Mouse (Mus musculus) testis, adult 2 months (tissue): ENCODE measurements around the gene Mmgt1. TPM values are rescaled to one million over a fixed set of nuclear protein-coding genes. Genes with fewer than 3 reads are reported as not detected.
A peak's percentile ranks its signal among the peaks of the same experiment; 100 is the strongest.

Experiments used
- H3K27ac ChIP-seq: fragments of 200-500 bp; 2 replicates; pipeline ENCODE4 v1.5.1; 2012; ENCODE audit warnings: low read depth, low read length; ENCODE audit not compliant: control insufficient read depth, insufficient read depth
- H3K27me3 ChIP-seq: fragments of 200-500 bp; 2 replicates; pipeline ENCODE4 v1.6.1; 2012; ENCODE audit warnings: mild to moderate bottlenecking, low read length, moderate library complexity; ENCODE audit not compliant: control insufficient read depth, insufficient read depth
- H3K36me3 ChIP-seq: fragments of 200-500 bp; 2 replicates; pipeline ENCODE4 v1.6.1; 2012; ENCODE audit warnings: mild to moderate bottlenecking, low read length; ENCODE audit not compliant: control insufficient read depth, insufficient read depth
- H3K4me1 ChIP-seq: fragments of 200-500 bp; 2 replicates; pipeline ENCODE4 v1.6.1; 2012; ENCODE audit warnings: low read length; ENCODE audit not compliant: control insufficient read depth, insufficient read depth
- H3K4me3 ChIP-seq: fragments of 200-500 bp; 2 replicates; pipeline ENCODE4 v1.5.1; 2012; ENCODE audit warnings: low read depth, mild to moderate bottlenecking, low read length, moderate library complexity, mixed read lengths; ENCODE audit not compliant: control insufficient read depth
- CTCF ChIP-seq: fragments of 200-500 bp; IDR thresholded peaks from 2 replicates; pipeline ENCODE4 v1.5.1; 2012; ENCODE audit warnings: low read depth, mild to moderate bottlenecking, inconsistent platforms, low read length, moderate library complexity; ENCODE audit not compliant: control insufficient read depth, insufficient read depth, insufficient replicate concordance
- POLR2A ChIP-seq: fragments of 200-500 bp; IDR thresholded peaks from 2 replicates; pipeline ENCODE4 v1.6.1; 2012; ENCODE audit warnings: low read depth, mild to moderate bottlenecking, inconsistent platforms, low read length, moderate library complexity; ENCODE audit not compliant: control insufficient read depth
- polyA plus RNA-seq: library from polyadenylated mRNA; depleted of rRNA; stranded (reverse); fragments of >200 nt; gene quantifications from 2 replicates; pipeline ENCODE4 v1.2.3, GENCODE M21; 2012; rRNA removed

Mmgt1 gene
- polyA plus RNA-seq: 0.85 and 1.2 TPM in 2 replicates

DNA sequence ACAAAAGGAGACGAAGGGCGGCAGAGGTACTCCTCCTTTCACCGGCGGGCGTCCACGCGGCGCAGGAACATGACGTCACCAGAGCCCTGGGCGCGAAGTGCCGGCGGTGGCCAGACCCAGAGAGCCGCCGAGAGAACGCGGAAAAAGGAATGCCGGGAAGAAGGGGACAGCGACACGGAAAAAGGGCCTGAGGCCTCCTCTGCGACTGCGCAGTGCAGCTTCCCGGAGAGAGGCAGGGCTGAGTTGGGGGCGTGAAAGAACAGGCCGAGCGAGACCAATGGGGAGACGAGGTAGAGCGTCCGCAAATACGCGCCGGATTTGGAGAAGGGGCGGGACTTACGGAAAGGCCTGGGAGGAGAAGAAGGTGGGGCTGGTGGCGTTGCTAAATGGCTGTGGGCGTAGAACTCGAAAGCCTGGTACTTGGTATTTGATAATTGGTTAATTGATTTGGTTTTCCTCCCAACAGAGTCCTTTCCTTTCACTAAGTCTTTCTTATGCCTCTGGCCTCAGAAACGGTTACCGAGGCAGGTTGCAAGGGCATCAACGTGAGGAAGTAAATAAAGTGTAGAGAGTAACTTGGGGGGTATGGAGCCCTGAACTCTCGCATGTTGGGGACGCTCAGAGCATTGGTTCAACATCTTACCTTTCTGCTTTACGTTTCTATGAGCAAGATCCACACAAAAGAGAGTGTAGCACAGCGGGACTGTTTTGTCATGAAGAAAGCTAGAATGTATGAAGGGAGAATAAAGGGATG is at the start of gene Mmgt1:
Mmgt1 (minus strand) TSS at position 183 of the 754 bp plus-strand sequence.
- no peaks in the 10 kb centered on the region for H3K27me3 ChIP-seq
- H3K4me3 ChIP-seq: peak within 1 kb of the TSS; percentile 89
- H3K36me3 ChIP-seq: no peaks in the 10 kb centered on the region
- peaks cover 2% of the 10 kb centered on the region for H3K4me1 ChIP-seq
- peak within 1 kb of the TSS; percentile 69; the same call in 1 of the 2 replicates for H3K27ac ChIP-seq
- peak; percentile 46 for TF ChIP-seq POLR2A
- no peak for TF ChIP-seq CTCF

DNA sequence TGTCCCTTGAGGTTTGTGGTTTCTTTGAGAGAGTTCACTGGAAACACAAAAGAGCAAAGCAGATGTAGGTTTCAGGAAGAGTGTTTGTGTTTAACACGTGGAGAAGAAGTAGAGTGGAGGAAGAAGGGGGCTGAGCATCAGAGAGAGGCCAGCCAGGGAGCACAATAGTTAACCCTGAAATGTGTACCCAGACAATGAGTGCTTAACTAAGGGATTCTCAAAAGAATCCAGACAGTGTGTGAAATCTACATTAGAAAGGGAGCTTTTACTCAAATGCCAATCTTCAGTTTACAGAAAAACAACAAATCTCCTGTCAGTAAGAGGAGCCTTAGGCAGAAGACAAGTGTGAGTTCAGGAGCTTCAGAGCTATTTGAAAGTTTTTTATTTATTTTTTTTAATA is 42.2 kb upstream of the Mmgt1 start:
- no peaks in the 10 kb centered on the region for H3K36me3 ChIP-seq
- TF ChIP-seq POLR2A: no peak
- TF ChIP-seq CTCF: no peak
- no peak overlapping the region for H3K27ac ChIP-seq
- no peak overlapping the region for H3K4me3 ChIP-seq
- H3K4me1 ChIP-seq: no peaks in the 10 kb centered on the region
- H3K27me3 ChIP-seq: no peaks in the 10 kb centered on the region

DNA sequence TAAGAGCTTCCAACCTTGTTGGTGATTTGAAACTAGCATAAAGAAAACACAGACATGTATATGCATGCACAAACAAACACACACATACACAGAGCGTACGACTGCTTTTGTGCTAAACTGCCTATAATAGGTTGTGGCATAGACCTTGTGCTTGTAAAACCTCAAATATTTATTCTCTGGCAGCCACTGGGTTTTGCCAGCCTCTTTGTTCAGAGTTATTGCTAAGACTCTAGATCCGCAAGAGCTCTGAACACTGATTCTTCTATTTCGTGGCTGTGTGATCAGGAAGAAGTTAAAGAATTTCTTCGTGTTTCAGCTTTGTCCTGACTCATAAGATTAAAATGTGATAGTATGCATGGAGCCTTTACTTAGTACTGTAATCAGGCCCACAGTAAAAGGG is 38.3 kb upstream of the Mmgt1 start:
- no peaks in the 10 kb centered on the region for H3K4me1 ChIP-seq
- no peak overlapping the region for H3K4me3 ChIP-seq
- H3K27me3 ChIP-seq: no peaks in the 10 kb centered on the region
- H3K27ac ChIP-seq: no peak overlapping the region
- H3K36me3 ChIP-seq: no peaks in the 10 kb centered on the region
- TF ChIP-seq POLR2A: no peak
- TF ChIP-seq CTCF: no peak

DNA sequence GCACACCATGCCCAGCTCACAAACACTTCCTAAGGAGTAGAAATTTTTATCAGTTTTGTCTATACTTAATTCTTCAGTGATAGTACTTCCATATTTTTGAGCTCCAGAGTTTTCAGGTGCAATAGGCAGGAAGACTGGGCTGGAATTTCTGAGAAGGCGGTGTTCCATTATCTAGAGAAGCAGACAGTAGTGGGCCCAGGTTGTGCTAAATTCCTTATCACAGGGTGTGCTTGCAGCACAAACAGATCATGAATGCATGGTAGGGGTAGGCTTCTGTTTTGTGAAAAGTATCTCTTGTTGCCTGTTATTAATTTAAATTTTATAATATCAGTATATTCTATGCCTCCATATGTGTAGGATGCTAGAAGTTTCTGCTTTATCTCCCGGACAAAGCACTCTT is 17.4 kb upstream of the Mmgt1 start:
- H3K36me3 ChIP-seq: no peaks in the 10 kb centered on the region
- H3K27ac ChIP-seq: no peak overlapping the region
- no peaks in the 10 kb centered on the region for H3K27me3 ChIP-seq
- TF ChIP-seq CTCF (no peak), POLR2A (no peak)
- H3K4me3 ChIP-seq: no peak overlapping the region
- no peaks in the 10 kb centered on the region for H3K4me1 ChIP-seq

DNA sequence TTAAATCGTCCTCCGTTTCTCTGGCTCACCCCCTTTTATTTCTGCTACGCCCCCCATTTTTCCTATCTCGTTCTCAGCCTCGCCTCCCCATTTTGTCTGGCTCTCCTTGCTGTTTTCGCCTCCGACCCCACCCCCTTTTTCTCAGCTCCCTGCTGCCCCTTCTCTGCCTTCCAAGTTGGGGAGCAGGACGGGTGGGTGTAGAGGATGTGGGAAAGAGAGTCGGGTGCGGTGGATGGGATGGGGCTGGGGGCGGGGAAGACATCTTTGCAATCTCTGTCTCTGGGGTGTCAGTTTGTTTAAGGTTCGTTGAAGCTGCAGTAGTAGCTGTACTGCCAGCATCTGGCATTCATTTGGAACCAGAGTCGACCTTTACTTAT is 12.4 kb upstream of the Mmgt1 start:
- no peaks in the 10 kb centered on the region for H3K36me3 ChIP-seq
- peak overlapping the region; percentile 89 for H3K4me3 ChIP-seq
- H3K27ac ChIP-seq: no peak overlapping the region
- TF ChIP-seq POLR2A (no peak), CTCF (no peak)
- no peaks in the 10 kb centered on the region for H3K4me1 ChIP-seq
- H3K27me3 ChIP-seq: no peaks in the 10 kb centered on the region

DNA sequence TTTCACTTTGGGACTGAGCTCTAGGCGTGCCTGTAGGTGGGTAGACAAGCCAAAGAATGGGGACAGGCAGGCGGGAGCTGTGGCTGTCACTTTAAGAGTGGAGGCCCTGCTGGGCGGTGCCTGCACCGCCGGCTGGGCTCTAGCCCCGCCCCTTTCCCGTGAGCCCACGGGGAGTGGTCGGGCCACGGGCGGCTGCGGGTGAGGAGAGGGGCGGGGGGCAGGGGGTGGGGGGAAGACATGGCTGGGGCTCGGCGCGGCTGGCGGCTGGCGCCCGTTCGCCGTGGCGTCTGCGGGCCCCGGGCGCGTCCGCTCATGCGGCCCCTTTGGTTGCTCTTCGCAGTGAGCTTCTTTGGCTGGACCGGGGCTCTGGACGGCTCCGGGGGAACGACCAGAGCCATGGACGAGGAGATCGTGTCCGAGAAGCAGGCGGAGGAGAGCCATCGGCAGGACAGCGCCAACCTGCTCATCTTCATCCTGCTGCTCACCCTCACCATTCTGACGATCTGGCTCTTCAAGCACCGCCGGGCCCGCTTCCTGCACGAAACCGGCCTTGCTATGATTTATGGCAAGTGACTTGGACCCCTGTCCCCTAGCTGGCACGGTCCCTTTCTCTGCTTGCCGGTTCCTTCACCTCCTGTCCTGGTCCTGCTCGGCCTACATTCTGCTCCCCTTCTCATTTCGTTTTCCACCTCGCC is 11.9 kb upstream of the Mmgt1 start, which contains the start of gene Slc9a6:
Slc9a6 (plus strand) TSS at position 135 of the 695 bp plus-strand sequence.
- Histone ChIP-seq H3K36me3 (no peaks in the 10 kb centered on the region), H3K4me3 (peak within 1 kb of the TSS; percentile 89), H3K27ac (peak within 1 kb of the TSS; percentile 26; the same call in 1 of the 2 replicates), H3K4me1 (no peaks in the 10 kb centered on the region), H3K27me3 (no peaks in the 10 kb centered on the region)
- TF ChIP-seq POLR2A: no peak
- TF ChIP-seq CTCF: no peak

DNA sequence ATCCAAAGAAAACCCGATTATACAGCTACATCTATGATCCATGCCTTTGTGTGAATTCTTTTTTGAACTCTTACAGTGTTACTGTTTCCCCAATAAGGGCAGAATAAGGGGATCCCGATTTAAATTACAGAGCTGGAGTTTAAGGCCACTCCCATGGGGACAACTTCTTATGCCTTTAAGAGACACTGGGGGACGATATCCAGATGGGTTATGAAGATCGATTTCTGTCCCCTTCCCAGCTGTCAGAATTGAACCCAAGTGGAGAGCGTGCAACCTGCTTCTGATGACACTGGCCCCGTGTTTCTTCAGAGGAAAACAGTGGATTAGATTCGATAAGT is 11.4 kb upstream of the Mmgt1 start:
- Histone ChIP-seq H3K4me3 (peak overlapping the region; percentile 59), H3K4me1 (no peaks in the 10 kb centered on the region), H3K27ac (no peak overlapping the region), H3K36me3 (no peaks in the 10 kb centered on the region), H3K27me3 (no peaks in the 10 kb centered on the region)
- TF ChIP-seq POLR2A (no peak), CTCF (no peak)
